In the genomic region with DNA sequence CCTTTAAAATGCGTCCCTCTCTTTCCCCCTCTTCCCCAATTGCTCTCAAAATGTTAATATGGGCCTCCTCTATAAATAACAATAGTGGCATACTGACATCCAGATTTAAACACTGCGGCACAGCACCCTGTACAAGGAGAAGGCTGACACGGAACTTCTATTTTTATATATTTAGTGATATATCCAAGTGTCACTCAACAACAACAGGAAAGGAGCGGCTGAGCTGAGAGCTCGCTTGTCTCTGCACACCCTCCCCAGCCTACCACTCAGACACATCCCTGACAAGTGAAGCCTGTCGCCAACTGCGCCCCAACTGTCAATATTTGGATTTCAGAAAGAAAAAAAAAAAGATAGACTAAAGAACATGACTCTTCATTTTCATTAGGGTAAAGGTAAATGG, we compare ENCODE assay signal across 29 mouse cellular contexts.
DNase-seq lines count a peak whose midpoint lies in the region; ATAC-seq and TF ChIP-seq lines count a peak whose summit lies in the region.
"Had no signal": no experiment of that assay in that cellular context is flagged by ENCODE, and none has a peak within 500 bp of the region (broad histone marks: within the 10 kb centered on the region; RNA-seq: fewer than 3 reads in every experiment).

No protein-coding gene starts in this region.

- no peak for ATAC-seq in heart, embryonic 11.5 days (replicated peaks; ENCODE audit: insufficient number of reproducible peaks, low FRiP score, low TSS enrichment)
- peak; percentile 62; the same call in 1 of the 2 replicates for ATAC-seq in heart, postnatal 0 days (ENCODE audit: insufficient read depth, low read depth)
- ATAC-seq: hindbrain, postnatal 0 days; intestine, embryonic 15.5 days; lung, postnatal 0 days; midbrain, embryonic 13.5 days; Patski had no signal

- H3K9me3 ChIP-seq in heart, embryonic 11.5 days (replicated peaks; ENCODE audit: control insufficient read depth, low read length) = no peaks in the 10 kb centered on the region
- no peaks in the 10 kb centered on the region for H3K9me3 ChIP-seq in heart, postnatal 0 days (replicated peaks; ENCODE audit: control insufficient read depth, low read length)
- H3K9me3 ChIP-seq: embryonic facial prominence, embryonic 13.5 days; forebrain, embryonic 10.5 days; hindbrain, embryonic 12.5 days; intestine, embryonic 15.5 days; limb, embryonic 13.5 days; liver, embryonic 13.5 days; midbrain, embryonic 13.5 days; neural tube, embryonic 13.5 days had no signal

- no peak overlapping the region for H3K9ac ChIP-seq in heart, embryonic 11.5 days (ENCODE audit: low read depth, low read length)
- no peak overlapping the region for H3K9ac ChIP-seq in heart, postnatal 0 days (replicated peaks; ENCODE audit: low read depth, low read length)
- H3K9ac ChIP-seq in liver, adult 2 months (ENCODE audit: low read depth, low read length) = no peak overlapping the region
- H3K9ac ChIP-seq: embryonic facial prominence, embryonic 13.5 days; hindbrain, embryonic 12.5 days; intestine, embryonic 15.5 days; limb, embryonic 13.5 days; liver, embryonic 13.5 days; midbrain, embryonic 13.5 days; neural tube, embryonic 13.5 days had no signal

- 0 out of 2 replicates have a peak overlapping the region, but pooled peaks have one; percentile 11 for H3K4me2 ChIP-seq in heart, embryonic 11.5 days
- peak overlapping the region; percentile 14; the same call in 1 of the 2 replicates for H3K4me2 ChIP-seq in heart, postnatal 0 days (ENCODE audit: low read depth, low read length)
- H3K4me2 ChIP-seq: embryonic facial prominence, embryonic 13.5 days; hindbrain, embryonic 12.5 days; intestine, embryonic 15.5 days; limb, embryonic 13.5 days; liver, embryonic 13.5 days; midbrain, embryonic 13.5 days; neural tube, embryonic 13.5 days had no signal

- H3K27me3 ChIP-seq in heart, embryonic 11.5 days (ENCODE audit: control insufficient read depth, insufficient read depth, low read length) = no peaks in the 10 kb centered on the region
- H3K27me3 ChIP-seq in heart, postnatal 0 days (ENCODE audit: control insufficient read depth, insufficient read depth, low read length) = 0 out of 2 replicates have a peak, but pooled peaks cover 8% of the 10 kb centered on the region
- no peaks in the 10 kb centered on the region for H3K27me3 ChIP-seq in liver, adult 2 months (ENCODE audit: control insufficient read depth, insufficient read depth, low read length)
- H3K27me3 ChIP-seq: embryonic facial prominence, embryonic 13.5 days; hindbrain, embryonic 12.5 days; intestine, embryonic 15.5 days; limb, embryonic 13.5 days; liver, embryonic 13.5 days; midbrain, embryonic 13.5 days; neural tube, embryonic 13.5 days had no signal

- H3K79me2 ChIP-seq in liver, adult 2 months (ENCODE audit: control insufficient read depth, insufficient read depth, low read length) = no peaks in the 10 kb centered on the region

- no peak overlapping the region for H3K27ac ChIP-seq in heart, embryonic 11.5 days (ENCODE audit: low read depth, low read length)
- H3K27ac ChIP-seq in heart, postnatal 0 days (ENCODE audit: low read depth) = no peak overlapping the region
- H3K27ac ChIP-seq in liver, adult 2 months (replicated peaks; ENCODE audit: insufficient read depth, low read depth, low read length) = no peak overlapping the region
- H3K27ac ChIP-seq: embryonic facial prominence, embryonic 13.5 days; forebrain, embryonic 10.5 days; hindbrain, embryonic 12.5 days; hindbrain, postnatal 0 days; intestine, embryonic 15.5 days; limb, embryonic 13.5 days; liver, embryonic 13.5 days; midbrain, embryonic 13.5 days; neural tube, embryonic 13.5 days had no signal

- WGBS in heart, embryonic 11.5 days (ENCODE audit: insufficient replicate concordance) = 39% methylated on average over 7 of the region's 7 CpGs
- 36% methylated on average over 7 of the region's 7 CpGs for WGBS in heart, postnatal 0 days
- 59% methylated on average over 7 of the region's 7 CpGs for WGBS in liver, adult 2 months

- TF ChIP-seq EP300 in heart, postnatal 0 days (IDR thresholded peaks at IDR 0.05; ENCODE audit: low read depth) = no peak

- no peak for TF ChIP-seq CTCF in heart, postnatal 0 days (IDR thresholded peaks at IDR 0.05; ENCODE audit: low read depth)
- no peak for TF ChIP-seq CTCF in liver, adult 2 months (IDR thresholded peaks at IDR 0.05; ENCODE audit: low read depth, low read length)

- DNase-seq in heart, adult 9 months (ENCODE audit: low spot score in 2 of 2) = no peak
- DNase-seq in heart, postnatal 0 days (ENCODE audit: low spot score) = peak; percentile 31
- DNase-seq in heart, adult 11 months = no peak
- DNase-seq in liver, adult 2 months (ENCODE audit: extremely low read depth, low read depth, low spot score) = peak; percentile 26
- DNase-seq in liver = no peak
- DNase-seq in thymus, postnatal 4 days = no peak
- DNase-seq: adrenal gland, postnatal 10 days; cerebellum, adult 18-20 months; cerebellum, postnatal 10 days; gastrocnemius, postnatal 14 days; heart, postnatal 36 days; kidney, adult 2 months; kidney, postnatal 36 days; liver, embryonic 13.5 days; lung, adult 18-20 months; lung, postnatal 4 days; right cerebral cortex, postnatal 4 days; thymus, adult 2 months had no signal

- TF ChIP-seq POLR2A in liver, adult 2 months (IDR thresholded peaks at IDR 0.05; ENCODE audit: extremely low read depth, insufficient read depth, low read length) = no peak

- H3K36me3 ChIP-seq in heart, embryonic 11.5 days (ENCODE audit: control insufficient read depth, insufficient read depth, low read length) = no peaks in the 10 kb centered on the region
- no peaks in the 10 kb centered on the region for H3K36me3 ChIP-seq in heart, postnatal 0 days (replicated peaks; ENCODE audit: control insufficient read depth, insufficient read depth, low read length)
- no peaks in the 10 kb centered on the region for H3K36me3 ChIP-seq in liver, adult 2 months (ENCODE audit: control insufficient read depth, insufficient read depth, low read length)
- H3K36me3 ChIP-seq: embryonic facial prominence, embryonic 13.5 days; forebrain, embryonic 10.5 days; hindbrain, embryonic 12.5 days; intestine, embryonic 15.5 days; limb, embryonic 13.5 days; liver, embryonic 13.5 days; midbrain, embryonic 13.5 days; neural tube, embryonic 13.5 days had no signal

- 0 out of 2 replicates have a peak, but pooled peaks cover 3% of the 10 kb centered on the region for H3K4me1 ChIP-seq in heart, embryonic 11.5 days (ENCODE audit: control insufficient read depth, insufficient read depth, low read length)
- 0 out of 2 replicates have a peak, but pooled peaks cover 5% of the 10 kb centered on the region for H3K4me1 ChIP-seq in heart, postnatal 0 days (ENCODE audit: control insufficient read depth, insufficient read depth)
- no peaks in the 10 kb centered on the region for H3K4me1 ChIP-seq in liver, adult 2 months (ENCODE audit: control insufficient read depth, insufficient read depth, low read length)
- H3K4me1 ChIP-seq: hindbrain, embryonic 12.5 days; intestine, embryonic 15.5 days; limb, embryonic 13.5 days; liver, embryonic 13.5 days; midbrain, embryonic 13.5 days; neural tube, embryonic 13.5 days had no signal

- no peak overlapping the region for H3K4me3 ChIP-seq in heart, embryonic 11.5 days (ENCODE audit: low read depth, low read length)
- no peak overlapping the region for H3K4me3 ChIP-seq in heart, postnatal 0 days (ENCODE audit: low read depth, low read length)
- H3K4me3 ChIP-seq in liver, adult 2 months (ENCODE audit: insufficient read depth, low read depth, low read length) = no peak overlapping the region
- H3K4me3 ChIP-seq: embryonic facial prominence, embryonic 13.5 days; forebrain, embryonic 10.5 days; hindbrain, embryonic 12.5 days; intestine, embryonic 15.5 days; limb, embryonic 13.5 days; liver, embryonic 13.5 days; midbrain, embryonic 13.5 days; neural tube, embryonic 13.5 days had no signal

Comparison
In these comparisons a context has a peak if more than half of its experiments do, and no peak if none do; other contexts are left out.
1. DNase-seq: peak in heart, postnatal 0 days (single experiment) and liver, adult 2 months (single experiment); none in heart, adult 9 months (0 of 2), heart, adult 11 months (single experiment), liver (single experiment) and thymus, postnatal 4 days (single experiment).